Mouse (Mus musculus): ENCODE results near the gene Lrrc4. TPM values are rescaled to one million over a fixed set of nuclear protein-coding genes. Genes with fewer than 3 reads are reported as not detected.

Gene Lrrc4
- polyA plus RNA-seq, 1 experiment: 0.11 TPM

DNA sequence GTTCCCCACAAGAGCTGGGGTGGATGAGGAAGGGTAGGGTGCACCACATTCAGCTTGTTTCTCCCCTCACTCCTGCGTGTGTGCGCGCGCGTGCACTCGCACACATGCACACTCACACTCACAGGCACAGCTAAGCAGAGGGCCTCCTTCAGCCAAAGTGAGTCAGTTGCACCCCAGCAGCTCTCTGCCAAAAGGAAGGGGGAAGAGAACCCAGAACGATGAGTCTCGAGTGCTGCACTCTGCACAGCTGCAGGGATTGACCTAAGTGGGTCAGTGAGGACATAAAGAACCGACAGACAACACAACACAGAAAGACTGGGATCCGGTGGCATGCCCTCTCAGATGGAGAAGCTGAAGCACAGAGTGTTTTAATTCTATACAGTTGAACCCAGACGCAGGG lies 42.5 kb upstream of the Lrrc4 start:
- peaks cover 55% of the 10 kb centered on the region for H3K4me1 ChIP-seq (ENCODE audit: control insufficient read depth, insufficient read depth, insufficient read length, low read length)
- no peak for TF ChIP-seq POLR2A (IDR thresholded peaks at IDR 0.05; ENCODE audit: low read depth, low read length)
- no peak overlapping the region for H3K4me3 ChIP-seq (ENCODE audit: low read depth, low read length)
- H3K36me3 ChIP-seq (ENCODE audit: control insufficient read depth, insufficient read depth, low read length): peaks cover 2% of the 10 kb centered on the region; the same call in 1 of the 2 replicates
- peak overlapping the region; percentile 41 for H3K27ac ChIP-seq (ENCODE audit: insufficient read depth, low read depth, low read length)
- no peaks in the 10 kb centered on the region for H3K27me3 ChIP-seq (ENCODE audit: control insufficient read depth, insufficient read depth, low read length)
- 34% methylated on average over 11 of the region's 11 CpGs for WGBS

DNA sequence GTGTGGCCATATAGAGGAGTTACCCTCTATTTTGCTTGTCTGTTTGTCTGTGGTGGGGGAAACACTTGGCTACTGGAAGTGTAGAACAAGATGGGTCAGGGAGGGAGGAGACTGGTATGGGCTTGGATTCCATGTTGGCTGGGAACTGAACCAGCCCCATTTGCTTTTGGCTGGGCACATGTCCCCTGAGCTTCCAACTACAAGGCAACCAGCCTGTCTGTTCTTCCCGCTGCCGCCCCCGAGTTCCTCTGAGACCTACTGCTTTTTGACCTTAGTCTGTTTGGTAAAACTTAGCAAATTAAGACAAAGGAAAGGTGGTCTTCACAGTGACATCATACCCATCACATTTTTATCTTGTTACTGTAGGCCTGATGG lies 40.9 kb upstream of the Lrrc4 start:
- peaks cover 2% of the 10 kb centered on the region; the same call in 1 of the 2 replicates for H3K36me3 ChIP-seq (ENCODE audit: control insufficient read depth, insufficient read depth, low read length)
- H3K4me1 ChIP-seq (ENCODE audit: control insufficient read depth, insufficient read depth, insufficient read length, low read length): peaks cover 65% of the 10 kb centered on the region
- no peak overlapping the region for H3K4me3 ChIP-seq (ENCODE audit: low read depth, low read length)
- 96% methylated on average over 3 of the region's 3 CpGs for WGBS
- H3K27ac ChIP-seq (ENCODE audit: insufficient read depth, low read depth, low read length): no peak overlapping the region
- TF ChIP-seq CTCF (IDR thresholded peaks at IDR 0.05; ENCODE audit: extremely low read depth, insufficient read length, insufficient replicate concordance, low read depth, low read length) (no peak), POLR2A (IDR thresholded peaks at IDR 0.05; ENCODE audit: low read depth, low read length) (no peak)
- H3K27me3 ChIP-seq (ENCODE audit: control insufficient read depth, insufficient read depth, low read length): no peaks in the 10 kb centered on the region

DNA sequence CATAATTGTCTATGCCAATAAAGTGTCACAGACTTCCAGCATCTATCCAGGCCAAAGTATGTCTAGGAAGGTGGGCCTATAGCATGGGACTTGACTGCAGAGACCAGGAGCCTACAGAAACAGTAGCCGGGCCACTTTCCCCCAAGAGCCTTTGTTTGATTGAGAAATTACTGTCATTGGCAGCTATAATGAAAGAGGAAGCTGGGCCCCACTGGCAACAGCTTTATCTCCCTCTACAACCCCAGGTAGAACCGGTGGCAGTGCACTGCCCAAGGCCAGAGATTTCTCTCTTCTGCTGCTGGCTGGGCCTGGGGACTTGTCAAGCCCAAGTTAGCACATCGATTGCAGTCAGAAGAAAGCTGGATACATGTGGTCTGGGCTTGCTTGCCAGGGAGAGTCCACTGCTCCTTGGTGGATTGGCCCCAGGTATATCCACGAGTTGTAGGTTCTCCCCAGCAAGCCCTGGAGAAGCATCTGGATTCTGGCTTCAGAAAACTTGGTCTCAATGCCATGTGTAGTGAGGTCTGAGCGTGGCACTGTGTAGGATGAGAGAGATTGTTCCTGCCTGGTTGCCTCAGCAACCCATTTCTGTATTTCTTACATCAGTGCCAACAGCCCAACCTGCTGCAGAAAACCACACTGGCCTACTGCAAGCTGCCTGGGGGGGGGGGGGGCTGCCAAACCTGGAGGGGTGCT lies 40.3 kb upstream of the Lrrc4 start:
- H3K27ac ChIP-seq (ENCODE audit: insufficient read depth, low read depth, low read length): peak overlapping the region; percentile 9; the same call in 1 of the 2 replicates
- peaks cover 2% of the 10 kb centered on the region; the same call in 1 of the 2 replicates for H3K36me3 ChIP-seq (ENCODE audit: control insufficient read depth, insufficient read depth, low read length)
- no peak overlapping the region for H3K4me3 ChIP-seq (ENCODE audit: low read depth, low read length)
- no peaks in the 10 kb centered on the region for H3K27me3 ChIP-seq (ENCODE audit: control insufficient read depth, insufficient read depth, low read length)
- H3K4me1 ChIP-seq (ENCODE audit: control insufficient read depth, insufficient read depth, insufficient read length, low read length): peaks cover 65% of the 10 kb centered on the region
- TF ChIP-seq CTCF (IDR thresholded peaks at IDR 0.05; ENCODE audit: extremely low read depth, insufficient read length, insufficient replicate concordance, low read depth, low read length) (no peak), POLR2A (IDR thresholded peaks at IDR 0.05; ENCODE audit: low read depth, low read length) (no peak)
- WGBS: 37% methylated on average over 5 of the region's 5 CpGs

DNA sequence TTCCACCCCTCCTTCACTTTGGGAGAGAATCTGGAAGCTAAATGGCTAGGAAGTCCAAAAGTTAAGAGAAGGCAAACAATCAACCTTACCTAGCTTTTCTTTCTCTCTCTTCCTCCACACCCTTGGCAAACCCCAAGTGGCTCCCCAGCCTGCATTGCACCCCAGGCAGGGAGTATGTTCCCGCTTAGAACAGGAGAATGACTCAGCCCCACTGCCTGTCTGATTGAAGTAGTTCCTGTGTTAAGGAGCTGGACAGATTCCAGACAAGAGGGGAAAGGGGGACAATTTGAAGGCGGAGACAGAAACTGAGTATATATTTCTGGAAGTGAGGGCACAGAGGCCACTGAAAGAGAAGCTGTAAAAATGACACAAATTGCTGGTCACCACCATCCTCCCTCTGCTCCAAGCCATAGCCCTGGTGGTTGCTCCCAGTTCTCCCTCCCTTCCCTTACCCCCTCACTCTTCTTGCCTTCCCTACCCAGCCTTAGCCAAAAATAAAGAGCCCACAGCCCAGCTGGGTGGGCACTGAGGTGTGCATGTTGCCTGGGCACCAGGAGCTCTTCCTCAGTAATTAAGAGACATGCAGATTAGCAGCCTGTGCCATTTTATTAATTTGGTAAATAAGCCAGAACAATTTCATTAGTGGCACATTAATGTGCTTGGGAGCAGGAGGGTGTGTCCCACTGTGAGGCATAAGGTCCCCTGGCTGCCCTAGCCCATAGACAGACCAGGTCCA lies 36.1 kb upstream of the Lrrc4 start:
- whole genome bisulfite sequencing: 5% methylated on average over 2 of the region's 2 CpGs
- Histone ChIP-seq H3K36me3 (ENCODE audit: control insufficient read depth, insufficient read depth, low read length) (no peaks in the 10 kb centered on the region), H3K27ac (ENCODE audit: insufficient read depth, low read depth, low read length) (peak overlapping the region; percentile 84), H3K4me3 (ENCODE audit: low read depth, low read length) (no peak overlapping the region), H3K27me3 (ENCODE audit: control insufficient read depth, insufficient read depth, low read length) (no peaks in the 10 kb centered on the region), H3K4me1 (ENCODE audit: control insufficient read depth, insufficient read depth, insufficient read length, low read length) (peaks cover 40% of the 10 kb centered on the region; the same call in 1 of the 2 replicates)
- no peak for TF ChIP-seq CTCF (IDR thresholded peaks at IDR 0.05; ENCODE audit: extremely low read depth, insufficient read length, insufficient replicate concordance, low read depth, low read length)

DNA sequence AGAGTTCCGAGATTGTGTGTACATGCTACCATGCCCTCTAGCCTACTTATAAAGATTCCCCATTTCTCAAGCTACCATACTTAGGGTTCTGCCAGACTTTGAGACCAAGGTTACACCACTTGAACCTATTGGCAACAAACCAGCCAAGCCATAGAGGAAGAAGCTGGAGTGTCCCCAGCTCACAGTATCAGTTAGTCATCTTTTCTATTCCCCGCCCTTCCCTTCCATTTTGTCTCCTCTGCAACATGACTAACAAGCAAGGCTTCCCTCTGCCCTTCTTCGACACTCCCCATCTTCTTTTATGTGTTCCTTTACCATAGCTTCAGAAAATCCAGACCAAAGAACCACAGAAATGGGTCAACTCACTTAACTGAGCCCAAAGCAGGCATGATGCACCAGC lies 34.7 kb upstream of the Lrrc4 start:
- no peaks in the 10 kb centered on the region for H3K27me3 ChIP-seq (ENCODE audit: control insufficient read depth, insufficient read depth, low read length)

DNA sequence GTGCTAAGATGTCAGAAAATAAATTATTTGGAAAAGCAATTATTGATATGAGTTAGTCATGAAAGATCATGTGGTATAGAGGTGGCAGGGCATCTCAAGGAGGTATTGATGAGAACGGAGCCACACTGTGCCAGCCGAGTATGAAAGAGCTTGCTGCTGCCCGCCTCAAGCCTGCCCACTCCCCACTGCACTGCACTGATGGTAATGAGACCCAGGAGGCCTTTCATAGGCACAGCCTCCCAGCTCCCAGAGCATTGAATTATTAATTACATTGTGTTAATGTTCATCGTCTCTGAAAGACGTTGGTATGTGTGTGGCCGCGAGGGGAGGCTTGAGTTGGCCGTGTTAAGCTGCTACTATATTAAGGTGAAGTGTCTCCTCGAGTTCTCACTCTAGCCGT lies 33.6 kb upstream of the Lrrc4 start:
- H3K4me3 ChIP-seq (ENCODE audit: low read depth, low read length): no peak overlapping the region
- no peaks in the 10 kb centered on the region for H3K36me3 ChIP-seq (ENCODE audit: control insufficient read depth, insufficient read depth, low read length)
- no peak for TF ChIP-seq CTCF (IDR thresholded peaks at IDR 0.05; ENCODE audit: extremely low read depth, insufficient read length, insufficient replicate concordance, low read depth, low read length)
- TF ChIP-seq POLR2A (IDR thresholded peaks at IDR 0.05; ENCODE audit: low read depth, low read length): no peak
- peaks cover 33% of the 10 kb centered on the region; the same call in 1 of the 2 replicates for H3K4me1 ChIP-seq (ENCODE audit: control insufficient read depth, insufficient read depth, insufficient read length, low read length)
- WGBS: 86% methylated on average over 10 of the region's 10 CpGs
- no peaks in the 10 kb centered on the region for H3K27me3 ChIP-seq (ENCODE audit: control insufficient read depth, insufficient read depth, low read length)
- no peak overlapping the region for H3K27ac ChIP-seq (ENCODE audit: insufficient read depth, low read depth, low read length)

More for the DNA sequence above, 34.7 kb upstream of the Lrrc4 start:
- Histone ChIP-seq H3K4me1 (ENCODE audit: control insufficient read depth, insufficient read depth, insufficient read length, low read length) (peaks cover 33% of the 10 kb centered on the region; the same call in 1 of the 2 replicates), H3K27ac (ENCODE audit: insufficient read depth, low read depth, low read length) (peak overlapping the region; percentile 84; the same call in 1 of the 2 replicates), H3K4me3 (ENCODE audit: low read depth, low read length) (no peak overlapping the region), H3K36me3 (ENCODE audit: control insufficient read depth, insufficient read depth, low read length) (no peaks in the 10 kb centered on the region)
- TF ChIP-seq POLR2A (IDR thresholded peaks at IDR 0.05; ENCODE audit: low read depth, low read length) (no peak), CTCF (IDR thresholded peaks at IDR 0.05; ENCODE audit: extremely low read depth, insufficient read length, insufficient replicate concordance, low read depth, low read length) (no peak)
- WGBS: 86% methylated on average over 3 of the region's 3 CpGs

DNA sequence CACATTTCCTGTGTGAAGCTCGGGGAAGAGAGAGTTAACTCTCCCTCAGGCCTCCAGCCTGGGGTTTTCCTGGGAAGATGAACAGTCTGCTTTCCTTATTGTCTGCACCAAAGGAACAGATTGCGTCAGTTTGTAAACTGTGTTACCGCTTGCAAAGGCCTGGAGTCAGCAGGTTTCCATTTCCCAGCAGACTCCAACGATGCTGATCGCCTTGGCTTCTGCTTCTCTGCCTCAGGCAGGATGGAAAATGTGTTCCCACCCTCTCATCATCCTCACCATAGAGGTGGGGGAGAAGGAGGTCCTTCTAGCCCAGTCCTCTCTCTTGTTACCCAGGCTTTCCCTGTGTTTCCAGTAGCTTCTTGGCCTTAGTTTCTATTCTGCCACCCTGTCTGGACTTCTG lies 33.1 kb upstream of the Lrrc4 start:
- H3K27ac ChIP-seq (ENCODE audit: insufficient read depth, low read depth, low read length): no peak overlapping the region
- no peak overlapping the region for H3K4me3 ChIP-seq (ENCODE audit: low read depth, low read length)
- 60% methylated on average over 5 of the region's 5 CpGs for WGBS
- TF ChIP-seq CTCF (IDR thresholded peaks at IDR 0.05; ENCODE audit: extremely low read depth, insufficient read length, insufficient replicate concordance, low read depth, low read length) (no peak), POLR2A (IDR thresholded peaks at IDR 0.05; ENCODE audit: low read depth, low read length) (no peak)
- no peaks in the 10 kb centered on the region for H3K36me3 ChIP-seq (ENCODE audit: control insufficient read depth, insufficient read depth, low read length)
- peaks cover 31% of the 10 kb centered on the region; the same call in 1 of the 2 replicates for H3K4me1 ChIP-seq (ENCODE audit: control insufficient read depth, insufficient read depth, insufficient read length, low read length)
- no peaks in the 10 kb centered on the region for H3K27me3 ChIP-seq (ENCODE audit: control insufficient read depth, insufficient read depth, low read length)

All from small intestine, adult 2 months (tissue).